Mouse (Mus musculus) MEL (cell line): ENCODE measurements around the gene Tekt2. TPM values are rescaled to one million over a fixed set of nuclear protein-coding genes. Genes with fewer than 3 reads are reported as not detected.

Experiments used
- DNase-seq: peaks from one replicate; pipeline ENCODE4 v3.0.0; 2011; ENCODE audit warnings: low read depth, low spot score
- H3K27ac ChIP-seq: 2 replicates; pipeline ENCODE4 v1.5.1; 2012; ENCODE audit warnings: low read depth, mild to moderate bottlenecking, control low read depth, low read length, moderate library complexity; ENCODE audit not compliant: control insufficient read depth
- H3K27me3 ChIP-seq, 2 experiments: fragments of 150-350 bp in 1 of 2; sonication (generic) in 1 of 2; 2 replicates each; pipeline ENCODE4 v1.6.1; 2012; ENCODE audit warnings: low read length in 2 of 2, mild to moderate bottlenecking in 2 of 2, improper control_type of control experiment in 1 of 2, moderate library complexity in 1 of 2; ENCODE audit not compliant: insufficient read depth in 2 of 2, control insufficient read depth in 1 of 2
- H3K36me3 ChIP-seq, 2 experiments: 2 replicates each; pipeline ENCODE4 v1.6.1; 2012 to 2014; ENCODE audit warnings: low read length in 2 of 2, improper control_type of control experiment in 1 of 2, inconsistent platforms in 1 of 2, mild to moderate bottlenecking in 1 of 2; ENCODE audit not compliant: insufficient read depth in 2 of 2, control insufficient read depth in 1 of 2
- H3K4me1 ChIP-seq, 2 experiments: fragments of 150-350 bp in 1 of 2; sonication (generic) in 1 of 2; 2 replicates each; pipeline ENCODE4 v1.6.1; 2012; ENCODE audit warnings: low read length in 2 of 2, improper control_type of control experiment in 1 of 2, mild to moderate bottlenecking in 1 of 2; ENCODE audit not compliant: insufficient read depth in 2 of 2, control insufficient read depth in 1 of 2
- H3K4me3 ChIP-seq, 2 experiments: fragments of 150-350 bp in 1 of 2; sonication (generic) in 1 of 2; 2 replicates each; pipeline ENCODE4 v1.5.1; 2012; ENCODE audit warnings: low read depth in 2 of 2, low read length in 2 of 2, mild to moderate bottlenecking in 2 of 2, moderate library complexity in 2 of 2, control low read depth in 1 of 2, improper control_type of control experiment in 1 of 2; ENCODE audit not compliant: control insufficient read depth in 1 of 2, insufficient read depth in 1 of 2
- H3K79me2 ChIP-seq: 2 replicates; pipeline ENCODE4 v1.6.1; 2012; ENCODE audit warnings: mild to moderate bottlenecking, low read length, moderate library complexity; ENCODE audit not compliant: control insufficient read depth, poor library complexity, insufficient read depth
- H3K9ac ChIP-seq: 2 replicates; pipeline ENCODE4 v1.6.1; 2012; ENCODE audit warnings: low read depth, mild to moderate bottlenecking, control low read depth, low read length, moderate library complexity; ENCODE audit not compliant: control insufficient read depth, poor library complexity, severe bottlenecking
- H3K9me3 ChIP-seq: fragments of 150-350 bp; sonication (generic); replicated peaks from 2 replicates; pipeline ENCODE4 v1.6.1; 2012; ENCODE audit warnings: mild to moderate bottlenecking, low read length, improper control_type of control experiment, moderate library complexity; ENCODE audit not compliant: insufficient read depth
- CHD2 ChIP-seq: IDR thresholded peaks from 2 replicates; pipeline ENCODE4 v1.6.1; 2011; ENCODE audit warnings: low read length, improper control_type of control experiment
- CTCF ChIP-seq, 3 experiments: IDR thresholded peaks in 2 of 3; conservative IDR thresholded peaks in 1 of 3; 2 replicates each; pipeline ENCODE4 v1.5.1; 2011 to 2012; ENCODE audit warnings: low read length in 3 of 3, low read depth in 2 of 3, mild to moderate bottlenecking in 2 of 3, improper control_type of control experiment in 1 of 3, inconsistent platforms in 1 of 3, mixed read lengths in 1 of 3, moderate library complexity in 1 of 3; ENCODE audit not compliant: control insufficient read depth in 1 of 3, insufficient read depth in 1 of 3, poor library complexity in 1 of 3, severe bottlenecking in 1 of 3
- E2F4 ChIP-seq: IDR thresholded peaks from 2 replicates; pipeline ENCODE4 v1.6.1; 2011; ENCODE audit warnings: low read depth, low read length, improper control_type of control experiment, borderline replicate concordance
- ELF1 ChIP-seq: IDR thresholded peaks from 2 replicates; pipeline ENCODE4 v1.6.1; 2014; ENCODE audit warnings: low read depth, mild to moderate bottlenecking, inconsistent platforms, low read length, improper control_type of control experiment, moderate library complexity
- EP300 ChIP-seq, 2 experiments: IDR thresholded peaks; 2 replicates each; pipeline ENCODE4 v1.6.1; 2011; ENCODE audit warnings: improper control_type of control experiment in 2 of 2, low read length in 2 of 2, low read depth in 1 of 2, mild to moderate bottlenecking in 1 of 2
- ETS1 ChIP-seq: IDR thresholded peaks from 2 replicates; pipeline ENCODE4 v1.6.1; 2012; ENCODE audit warnings: low read depth, mild to moderate bottlenecking, inconsistent platforms, low read length, improper control_type of control experiment, moderate library complexity
- GABPA ChIP-seq: IDR thresholded peaks from 2 replicates; pipeline ENCODE4 v1.6.1; 2012; ENCODE audit warnings: low read depth, mild to moderate bottlenecking, inconsistent platforms, low read length, improper control_type of control experiment, moderate library complexity
- GATA1 ChIP-seq: IDR thresholded peaks from 2 replicates; pipeline ENCODE4 v1.6.1; 2011; ENCODE audit warnings: low read depth, low read length, improper control_type of control experiment
- KAT2A ChIP-seq: conservative IDR thresholded peaks from 2 replicates; pipeline ENCODE4 v1.6.1; 2012; ENCODE audit warnings: low read depth, low read length, improper control_type of control experiment, inconsistent platforms
- MAX ChIP-seq: IDR thresholded peaks from 2 replicates; pipeline ENCODE4 v1.6.1; 2011; ENCODE audit warnings: low read length, improper control_type of control experiment
- MAZ ChIP-seq: IDR thresholded peaks from 2 replicates; pipeline ENCODE4 v1.6.1; 2012; ENCODE audit warnings: low read depth, mild to moderate bottlenecking, inconsistent platforms, low read length, improper control_type of control experiment
- MXI1 ChIP-seq: IDR thresholded peaks from 2 replicates; pipeline ENCODE4 v1.6.1; 2011; ENCODE audit warnings: mild to moderate bottlenecking, low read depth, low read length, improper control_type of control experiment
- MYB ChIP-seq: IDR thresholded peaks from 2 replicates; pipeline ENCODE4 v1.6.1; 2011; ENCODE audit warnings: mild to moderate bottlenecking, low read depth, low read length, improper control_type of control experiment
- MYC ChIP-seq: IDR thresholded peaks from 2 replicates; pipeline ENCODE4 v1.6.1; 2011; ENCODE audit warnings: low read depth, mild to moderate bottlenecking, low read length, improper control_type of control experiment, moderate library complexity
- NRF1 ChIP-seq: IDR thresholded peaks from 2 replicates; pipeline ENCODE4 v1.6.1; 2014; ENCODE audit warnings: low read depth, mild to moderate bottlenecking, inconsistent platforms, low read length, improper control_type of control experiment, moderate library complexity; ENCODE audit not compliant: poor library complexity, insufficient read depth, severe bottlenecking
- POLR2AphosphoS2 ChIP-seq: IDR thresholded peaks from 2 replicates; pipeline ENCODE4 v1.6.1; 2011; ENCODE audit warnings: low read length, improper control_type of control experiment
- RAD21 ChIP-seq: IDR thresholded peaks from 2 replicates; pipeline ENCODE4 v1.6.1; 2011; ENCODE audit warnings: mild to moderate bottlenecking, low read depth, low read length, improper control_type of control experiment
- SIN3A ChIP-seq: IDR thresholded peaks from 2 replicates; pipeline ENCODE4 v1.6.1; 2012; ENCODE audit warnings: low read length, improper control_type of control experiment, inconsistent platforms
- TAL1 ChIP-seq: IDR thresholded peaks from 2 replicates; pipeline ENCODE4 v1.6.1; 2012; ENCODE audit warnings: mild to moderate bottlenecking, inconsistent platforms, low read length, moderate library complexity, mixed read lengths
- TCF12 ChIP-seq: IDR thresholded peaks from 2 replicates; pipeline ENCODE4 v1.6.1; 2014; ENCODE audit warnings: low read depth, mild to moderate bottlenecking, inconsistent platforms, low read length, improper control_type of control experiment, moderate library complexity
- UBTF ChIP-seq: IDR thresholded peaks from 2 replicates; pipeline ENCODE4 v1.6.1; 2012; ENCODE audit warnings: low read depth, mild to moderate bottlenecking, inconsistent platforms, low read length, improper control_type of control experiment, moderate library complexity, borderline replicate concordance; ENCODE audit not compliant: insufficient read depth
- USF2 ChIP-seq, 2 experiments: IDR thresholded peaks; 2 replicates each; pipeline ENCODE4 v1.6.1; 2011 to 2012; ENCODE audit warnings: improper control_type of control experiment in 2 of 2, low read length in 2 of 2, borderline replicate concordance in 1 of 2, inconsistent platforms in 1 of 2, low read depth in 1 of 2, mild to moderate bottlenecking in 1 of 2; ENCODE audit not compliant: insufficient read depth in 1 of 2
- ZC3H11A ChIP-seq: IDR thresholded peaks from 2 replicates; pipeline ENCODE4 v1.6.1; 2012; ENCODE audit warnings: low read depth, mild to moderate bottlenecking, inconsistent platforms, low read length, improper control_type of control experiment
- ZNF384 ChIP-seq: IDR thresholded peaks from 2 replicates; pipeline ENCODE4 v1.6.1; 2012; ENCODE audit warnings: low read depth, mild to moderate bottlenecking, inconsistent platforms, low read length, improper control_type of control experiment
- polyA plus RNA-seq, 2 experiments: library from polyadenylated mRNA; stranded (reverse) in 1 of 2; unstranded in 1 of 2; fragments of >175 nt in 1 of 2; fragments of >200 nt in 1 of 2; gene quantifications; 2 replicates each; pipeline versions ENCODE4 v1.2.1 to v1.2.4; 2012; ENCODE audit warnings: low replicate concordance in 2 of 2, low read depth in 1 of 2; ENCODE audit not compliant: insufficient read length in 2 of 2, insufficient read depth in 1 of 2, missing spikeins in 1 of 2
- total RNA-seq: library from RNA; depleted of rRNA; stranded (reverse); fragments of 300-350 nt; gene quantifications from 2 replicates; pipeline ENCODE4 v1.2.3, GENCODE M21; 2012

Tekt2 gene
- total and polyA plus RNA-seq, 3 experiments: 0.25 TPM; not detected in 2

DNA sequence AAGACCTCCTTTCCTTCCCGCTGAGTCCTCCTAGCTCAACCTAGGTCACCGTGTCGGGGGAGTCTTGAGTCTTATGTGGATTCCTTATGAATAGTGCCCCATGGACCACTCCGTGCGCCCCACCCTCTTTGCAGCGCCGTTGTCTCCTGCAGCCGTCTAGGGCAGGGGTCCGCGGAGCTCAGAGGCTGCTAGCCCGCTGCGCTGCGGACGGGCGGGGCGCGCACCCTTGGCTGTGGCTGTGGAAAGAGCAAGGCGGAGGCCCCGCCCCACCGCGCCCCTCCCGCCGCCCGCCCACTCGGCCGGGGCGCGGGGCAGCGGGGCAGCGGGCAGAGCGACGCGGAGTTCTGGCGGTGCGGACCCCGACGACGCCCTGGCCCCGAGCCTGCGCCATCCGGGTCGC, 39.0 kb downstream of the Tekt2 start, which contains the start of gene Col8a2:
Gene Col8a2 (plus strand): TSS at position 302 of the 400 bp plus-strand sequence.
- Histone ChIP-seq H3K79me2 (no peaks in the 10 kb centered on the region), H3K27me3 (0 out of 4 replicates have a peak, but pooled peaks cover 0 to 2% of the 10 kb centered on the region in 2 experiments), H3K4me3 (no peak within 1 kb of the TSS), H3K36me3 (no peaks in the 10 kb centered on the region; a peak in 1 of 4 replicates), H3K9me3 (no peaks in the 10 kb centered on the region), H3K4me1 (peaks cover 0 to 6% of the 10 kb centered on the region in 2 experiments; a peak in 3 of 4 replicates), H3K27ac (no peak within 1 kb of the TSS), H3K9ac (no peak within 1 kb of the TSS)
- no peak for DNase-seq
- TF ChIP-seq CHD2 (no peak), ZNF384 (no peak), MXI1 (no peak), TAL1 (no peak), SIN3A (no peak)

DNA sequence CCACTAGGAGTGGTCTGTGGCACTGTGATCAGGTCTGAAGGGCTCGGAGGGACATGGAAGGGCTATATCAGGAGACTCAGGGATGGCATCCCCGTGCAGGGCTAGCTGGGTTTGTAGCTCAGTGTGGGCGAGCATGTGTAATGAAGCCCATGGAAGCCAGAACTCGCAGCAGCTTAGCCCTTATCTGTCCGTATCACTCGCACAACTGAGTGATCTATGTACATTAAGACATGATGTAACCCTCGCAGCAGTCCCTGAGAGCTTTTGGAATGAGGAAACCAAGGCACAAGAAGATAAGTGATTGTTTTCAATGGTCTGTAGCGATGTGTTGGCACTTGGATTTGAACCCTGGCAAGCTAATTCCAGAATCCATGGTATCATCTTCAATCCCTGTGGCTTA, 41.9 kb downstream of the Tekt2 start:
- peak overlapping the region in 1 of 2 experiments; percentile 24; a peak in 1 of 4 replicates for H3K4me3 ChIP-seq
- H3K27me3 ChIP-seq: 0 out of 4 replicates have a peak, but pooled peaks cover 0 to 2% of the 10 kb centered on the region in 2 experiments
- TF ChIP-seq TCF12 (0 out of 2 replicates have a peak, but pooled peaks have one; percentile 43), MAZ (no peak), ETS1 (peak; percentile 62), RAD21 (no peak), GATA1 (peak; percentile 69), NRF1 (peak; percentile 24; the same call in 1 of the 2 replicates), EP300 (IDR thresholded peaks at IDR 0.05; ENCODE audit: low read depth in 1 of 2, low read length in 2 of 2) (peak; percentile 18 to 43; a peak in 3 of 4 replicates), MAX (0 out of 2 replicates have a peak, but pooled peaks have one; percentile 29)
- H3K4me1 ChIP-seq: peaks cover 0 to 6% of the 10 kb centered on the region in 2 experiments; a peak in 3 of 4 replicates
- H3K9ac ChIP-seq: peak overlapping the region; percentile 9; the same call in 1 of the 2 replicates
- H3K36me3 ChIP-seq: no peaks in the 10 kb centered on the region; a peak in 1 of 4 replicates
- H3K9me3 ChIP-seq: no peaks in the 10 kb centered on the region
- peak; percentile 65 for DNase-seq
- H3K79me2 ChIP-seq: no peaks in the 10 kb centered on the region
- no peak overlapping the region for H3K27ac ChIP-seq

DNA sequence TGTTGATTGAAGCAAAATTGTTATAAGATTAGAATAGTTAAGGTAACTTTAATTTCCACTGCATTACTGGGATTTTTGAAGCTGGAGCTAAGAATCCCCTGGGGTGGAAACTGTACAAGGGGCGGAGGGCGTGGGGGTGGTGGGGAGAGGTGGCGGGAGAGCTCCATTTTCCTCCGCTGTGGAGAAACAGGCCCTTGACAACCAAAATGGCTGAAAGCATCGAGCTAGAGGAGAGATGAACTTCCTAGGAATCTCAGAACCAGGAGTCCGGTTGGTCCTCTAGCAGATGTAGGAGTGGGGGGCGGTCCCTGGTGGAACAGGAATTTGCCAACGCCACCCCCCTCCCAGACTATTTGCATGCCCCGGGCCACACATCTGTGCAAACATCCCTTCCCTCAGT, 43.8 kb downstream of the Tekt2 start:
- Histone ChIP-seq H3K4me1 (peaks cover 0 to 6% of the 10 kb centered on the region in 2 experiments; a peak in 3 of 4 replicates), H3K9me3 (no peaks in the 10 kb centered on the region), H3K4me3 (no peak overlapping the region), H3K27ac (no peak overlapping the region), H3K79me2 (no peaks in the 10 kb centered on the region), H3K27me3 (no peaks in the 10 kb centered on the region), H3K9ac (no peak overlapping the region), H3K36me3 (no peaks in the 10 kb centered on the region; a peak in 1 of 4 replicates)
- no peak for DNase-seq
- no peak for TF ChIP-seq MYC
- no peak for TF ChIP-seq MYB
- no peak for TF ChIP-seq POLR2AphosphoS2
- no peak for TF ChIP-seq TAL1
- TF ChIP-seq GABPA: no peak
- no peak for TF ChIP-seq MXI1
- TF ChIP-seq ZC3H11A: no peak
- no peak for TF ChIP-seq UBTF
- TF ChIP-seq E2F4: no peak
- TF ChIP-seq USF2 (IDR thresholded peaks at IDR 0.05; ENCODE audit: borderline replicate concordance in 1 of 2, insufficient read depth in 1 of 2, low read depth in 1 of 2, low read length in 2 of 2): no peak
- no peak for TF ChIP-seq MAX
- no peak for TF ChIP-seq NRF1
- TF ChIP-seq CTCF (IDR thresholded peaks at IDR 0.05 in 2 of 3, conservative IDR thresholded peaks at IDR 0.05 in 1 of 3; ENCODE audit: control insufficient read depth in 1 of 3, insufficient read depth in 1 of 3, low read depth in 2 of 3, low read length in 3 of 3, poor library complexity in 1 of 3, severe bottlenecking in 1 of 3): no peak
- TF ChIP-seq EP300 (IDR thresholded peaks at IDR 0.05; ENCODE audit: low read depth in 1 of 2, low read length in 2 of 2): no peak
- TF ChIP-seq TCF12: no peak
- TF ChIP-seq ELF1: no peak
- no peak for TF ChIP-seq KAT2A
